Mouse (Mus musculus): Measurements from ENCODE around the gene Gid4. TPM values are rescaled to one million over a fixed set of nuclear protein-coding genes. Genes with fewer than 3 reads are reported as not detected.
A peak's percentile ranks its signal among the peaks of the same experiment; 100 is the strongest.

The Gid4 gene
- polyA plus RNA-seq, 1 experiment from 2014 or later, result 23.6 TPM

DNA sequence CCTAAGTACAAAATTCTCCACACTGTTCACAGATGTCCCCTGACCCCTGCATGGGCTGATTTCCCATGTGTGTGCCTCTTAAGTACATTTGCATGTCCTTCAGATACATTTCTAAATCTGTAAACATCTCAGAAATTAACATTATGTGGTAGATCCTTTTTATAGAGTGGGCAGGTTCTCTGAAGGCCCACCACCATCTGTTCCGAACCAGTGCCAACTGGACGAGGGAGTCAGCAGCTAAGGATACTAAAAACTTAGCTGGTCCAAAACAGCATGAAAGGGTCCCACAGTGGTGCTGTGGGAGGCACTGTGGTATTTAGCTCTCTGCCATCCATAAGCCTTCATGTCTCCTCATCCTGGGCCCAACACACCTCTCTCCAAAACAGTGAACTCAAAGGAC, 19.8 kb upstream of the Gid4 start:
- Histone ChIP-seq H3K9me3 (no peaks in the 10 kb centered on the region), H3K27me3 (replicated peaks) (no peaks in the 10 kb centered on the region), H3K36me3 (replicated peaks) (peaks cover 13% of the 10 kb centered on the region), H3K4me1 (no peaks in the 10 kb centered on the region), H3K27ac (no peak overlapping the region), H3K4me3 (no peak overlapping the region), H3K9ac (no peak overlapping the region), H3K4me2 (no peak overlapping the region)
- no peak for ATAC-seq (replicated peaks)
- WGBS, result 91% methylated on average over 2 of the region's 2 CpGs

DNA sequence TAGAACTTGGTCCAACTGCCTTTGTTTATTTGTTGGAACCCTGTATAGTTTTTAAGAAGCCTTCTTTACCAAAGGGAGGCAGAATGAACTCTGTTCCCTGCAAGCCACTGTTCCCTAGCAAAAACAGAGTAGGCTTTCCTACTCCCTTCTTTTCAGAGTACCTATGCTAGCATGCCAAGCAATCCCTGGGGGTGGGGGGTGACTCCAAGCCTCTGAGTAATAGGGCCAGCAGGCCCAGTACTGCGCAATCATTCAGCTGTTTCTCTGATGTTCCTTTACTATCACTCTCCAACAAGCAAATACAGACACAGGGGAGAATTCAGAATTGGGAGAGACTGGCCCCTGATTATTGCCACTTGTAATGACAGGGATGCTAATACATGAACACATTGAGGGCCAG, 10.3 kb upstream of the Gid4 start:
- no peaks in the 10 kb centered on the region for H3K9me3 ChIP-seq
- no peak for ATAC-seq (replicated peaks)
- no peak overlapping the region for H3K27ac ChIP-seq
- no peak overlapping the region for H3K4me2 ChIP-seq
- peaks cover 43% of the 10 kb centered on the region for H3K36me3 ChIP-seq (replicated peaks)
- WGBS, result 87% methylated on average over 1 of the region's 1 CpGs
- H3K27me3 ChIP-seq (replicated peaks), result no peaks in the 10 kb centered on the region
- no peak overlapping the region for H3K4me3 ChIP-seq
- H3K9ac ChIP-seq, result no peak overlapping the region
- H3K4me1 ChIP-seq, result peaks cover under 1% of the 10 kb centered on the region; the same call in 1 of the 2 replicates

DNA sequence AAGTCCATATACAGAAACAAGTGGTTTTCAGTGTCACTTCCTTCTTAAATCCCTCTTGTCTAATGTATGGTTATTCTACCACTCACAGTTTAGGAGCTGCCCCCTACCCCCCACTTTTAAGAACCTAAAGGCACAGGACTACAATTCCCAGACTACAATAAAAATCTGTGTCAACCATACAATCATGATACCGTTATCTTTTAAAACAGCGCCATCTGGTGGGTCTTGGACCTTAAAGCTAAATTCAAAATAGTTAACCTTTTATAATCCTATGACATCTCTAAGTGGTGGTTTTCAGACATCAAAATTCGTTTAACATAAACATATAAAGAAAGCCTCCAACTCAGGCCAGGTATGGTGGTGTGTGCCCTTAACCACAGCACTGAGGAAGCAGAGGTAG, 4.8 kb upstream of the Gid4 start:
- Histone ChIP-seq H3K36me3 (replicated peaks) (peaks cover 9% of the 10 kb centered on the region; the same call in 1 of the 2 replicates), H3K4me1 (peaks cover 25% of the 10 kb centered on the region), H3K9me3 (no peaks in the 10 kb centered on the region), H3K9ac (no peak overlapping the region), H3K27ac (no peak overlapping the region), H3K27me3 (replicated peaks) (no peaks in the 10 kb centered on the region), H3K4me2 (no peak overlapping the region), H3K4me3 (no peak overlapping the region)
- no peak for ATAC-seq (replicated peaks)
- WGBS, result 9% methylated on average over 3 of the region's 3 CpGs

DNA sequence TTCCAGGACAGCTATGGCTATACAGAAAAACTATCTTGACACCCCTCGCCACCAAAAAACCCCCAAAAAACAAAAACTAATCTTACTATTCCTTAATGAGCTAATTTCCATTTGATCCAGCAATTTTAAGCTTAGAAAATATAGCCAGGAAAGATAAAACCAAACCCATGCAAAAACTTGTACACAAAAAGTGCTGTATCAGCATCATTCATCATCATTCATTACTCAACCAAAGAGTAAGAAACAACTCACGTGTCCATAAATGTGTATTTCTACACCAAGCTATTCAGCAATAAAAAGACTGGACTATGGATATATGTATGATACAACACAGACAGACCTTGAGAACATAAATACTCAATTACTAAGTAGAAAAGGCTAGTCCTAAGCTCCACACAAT, 4.0 kb upstream of the Gid4 start:
- Histone ChIP-seq H3K9me3 (no peaks in the 10 kb centered on the region), H3K36me3 (replicated peaks) (0 out of 2 replicates have a peak, but pooled peaks cover 7% of the 10 kb centered on the region), H3K27ac (no peak overlapping the region), H3K4me3 (no peak overlapping the region), H3K4me1 (peaks cover 26% of the 10 kb centered on the region), H3K9ac (no peak overlapping the region), H3K27me3 (replicated peaks) (no peaks in the 10 kb centered on the region), H3K4me2 (no peak overlapping the region)
- no peak for ATAC-seq (replicated peaks)
- WGBS, result 96% methylated on average over 2 of the region's 2 CpGs

DNA sequence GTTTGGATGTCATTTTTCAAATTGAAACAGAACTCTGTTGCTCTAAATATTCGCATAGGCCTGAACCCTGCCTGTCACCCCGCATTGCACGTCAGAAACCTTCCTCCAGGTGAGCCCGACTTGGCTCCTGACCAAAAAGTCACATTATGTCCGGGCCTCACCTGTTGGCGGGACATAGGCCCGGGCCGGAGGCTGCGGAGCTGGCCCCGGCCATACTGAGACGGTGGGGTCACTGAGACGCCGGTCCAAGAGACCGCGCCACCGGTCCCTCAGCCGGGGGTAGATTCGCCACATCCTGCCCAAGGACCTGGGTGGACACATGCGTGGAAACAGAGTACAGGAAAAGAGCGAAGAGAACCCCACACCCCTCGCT, 369 bp upstream of the Gid4 start:
- no peaks in the 10 kb centered on the region for H3K36me3 ChIP-seq (replicated peaks)
- ATAC-seq (replicated peaks), result peak; percentile 69
- H3K27ac ChIP-seq, result peak overlapping the region; percentile 78
- WGBS, result under 1% methylated on average over 21 of the region's 21 CpGs
- peaks cover 41% of the 10 kb centered on the region for H3K4me1 ChIP-seq
- no peaks in the 10 kb centered on the region for H3K27me3 ChIP-seq (replicated peaks)
- H3K9me3 ChIP-seq, result no peaks in the 10 kb centered on the region
- H3K9ac ChIP-seq, result peak overlapping the region; percentile 72
- H3K4me3 ChIP-seq, result peak overlapping the region; percentile 94
- peak overlapping the region; percentile 82 for H3K4me2 ChIP-seq

DNA sequence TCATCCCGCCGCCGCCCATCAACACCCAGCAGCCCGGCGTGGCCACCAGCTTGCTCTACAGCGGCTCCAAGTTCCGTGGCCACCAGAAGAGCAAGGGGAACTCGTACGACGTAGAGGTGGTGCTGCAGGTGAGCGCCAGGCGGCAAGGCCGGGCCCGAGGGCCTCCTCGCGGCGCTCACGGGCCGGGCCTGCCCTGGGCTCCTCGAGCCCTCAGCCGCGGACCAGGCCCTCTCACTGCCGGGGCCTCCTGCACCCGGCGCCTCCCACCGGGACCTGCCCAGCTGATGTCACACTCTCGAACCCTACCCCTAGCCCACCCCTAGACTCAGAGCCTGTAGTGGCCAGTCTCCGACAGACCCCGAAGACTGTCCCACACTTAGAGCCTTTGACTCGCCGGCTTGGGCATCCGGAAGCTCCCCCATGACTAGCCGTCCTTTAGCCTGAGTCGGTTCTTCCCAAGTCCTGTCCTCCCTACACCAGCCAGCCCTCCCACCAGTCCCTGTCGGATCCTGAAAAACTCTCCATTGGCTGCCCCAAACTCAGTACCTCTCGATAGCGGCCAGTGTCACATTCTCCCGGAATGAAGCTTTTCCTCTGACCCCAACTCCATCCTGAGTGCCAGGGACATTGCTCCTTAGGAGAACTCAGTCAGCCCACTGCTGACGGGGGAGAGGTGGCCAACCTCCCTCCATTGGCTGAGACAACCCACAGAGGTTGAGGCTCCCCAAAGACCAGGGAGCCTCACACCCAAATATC, 950 bp downstream of the Gid4 start, which contains the start of gene Atpaf2:
Gene Atpaf2, minus strand, starts transcription at position 741 of the 756 bp plus-strand sequence.
- no peaks in the 10 kb centered on the region for H3K36me3 ChIP-seq (replicated peaks)
- H3K4me2 ChIP-seq, result peak within 1 kb of the TSS; percentile 83
- H3K27ac ChIP-seq, result peak within 1 kb of the TSS; percentile 89
- H3K4me1 ChIP-seq, result peaks cover 36% of the 10 kb centered on the region
- WGBS, result under 1% methylated on average over 39 of the region's 39 CpGs
- ATAC-seq (replicated peaks), result peak; percentile 57
- H3K9ac ChIP-seq, result peak within 1 kb of the TSS; percentile 81
- peak within 1 kb of the TSS; percentile 94 for H3K4me3 ChIP-seq
- no peaks in the 10 kb centered on the region for H3K9me3 ChIP-seq
- H3K27me3 ChIP-seq (replicated peaks), result no peaks in the 10 kb centered on the region

DNA sequence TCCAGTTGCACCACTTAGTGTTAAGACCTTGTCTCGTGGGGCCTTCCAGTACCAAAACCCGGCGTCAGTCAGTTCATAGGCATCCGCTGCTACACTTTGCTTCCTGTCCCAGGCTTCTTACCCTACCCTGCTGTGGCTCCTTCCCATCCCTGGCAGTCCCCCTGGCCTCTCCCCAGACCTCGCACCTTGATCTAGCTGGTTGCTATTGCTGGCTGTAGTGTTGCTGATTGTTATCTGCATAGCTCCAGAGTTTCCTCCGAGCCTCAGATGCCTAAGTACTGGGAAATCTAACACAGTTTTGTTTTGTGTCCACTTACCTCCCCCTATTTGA, 1.5 kb downstream of the Gid4 start:
- H3K27me3 ChIP-seq (replicated peaks), result no peaks in the 10 kb centered on the region
- peak overlapping the region; percentile 81; the same call in 1 of the 2 replicates for H3K9ac ChIP-seq
- no peak for ATAC-seq (replicated peaks)
- H3K4me1 ChIP-seq, result peaks cover 36% of the 10 kb centered on the region
- no peak overlapping the region for H3K27ac ChIP-seq
- WGBS, result 33% methylated on average over 6 of the region's 6 CpGs
- no peaks in the 10 kb centered on the region for H3K36me3 ChIP-seq (replicated peaks)
- no peaks in the 10 kb centered on the region for H3K9me3 ChIP-seq
- H3K4me2 ChIP-seq, result peak overlapping the region; percentile 83
- peak overlapping the region; percentile 94 for H3K4me3 ChIP-seq

DNA sequence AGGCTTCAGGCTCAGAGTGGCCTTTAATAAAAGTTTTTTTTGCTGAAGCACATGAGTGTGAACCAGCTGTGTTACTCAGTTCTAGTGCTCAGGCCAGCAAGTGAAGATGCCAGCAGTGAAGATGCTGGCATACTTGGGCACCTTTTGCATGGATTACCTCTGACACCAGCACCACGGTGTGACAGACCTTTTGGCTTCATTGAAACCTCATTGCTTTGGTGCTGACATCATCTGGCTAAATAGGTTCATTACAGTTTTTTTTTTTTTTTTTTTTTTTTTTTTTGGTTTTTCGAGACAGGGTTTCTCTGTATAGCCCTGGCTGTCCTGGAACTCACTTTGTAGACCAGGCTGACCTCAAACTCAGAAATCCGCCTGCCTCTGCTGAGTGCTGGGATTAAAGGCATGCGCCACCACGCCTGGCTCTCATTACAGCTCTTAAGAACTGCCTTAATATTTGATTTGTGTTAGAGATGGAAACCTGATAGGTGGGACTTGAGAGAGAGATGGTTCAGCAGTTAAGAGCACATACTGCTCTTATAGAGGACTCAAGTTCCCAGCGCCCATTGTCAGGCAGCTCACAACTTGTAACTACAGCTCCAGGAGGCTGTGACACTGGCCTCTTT, 5.2 kb downstream of the Gid4 start:
- no peak overlapping the region for H3K4me3 ChIP-seq
- ATAC-seq (replicated peaks), result no peak
- no peaks in the 10 kb centered on the region for H3K27me3 ChIP-seq (replicated peaks)
- H3K27ac ChIP-seq, result no peak overlapping the region
- H3K9ac ChIP-seq, result no peak overlapping the region
- 61% methylated on average over 6 of the region's 6 CpGs for WGBS
- H3K36me3 ChIP-seq (replicated peaks), result peaks cover 4% of the 10 kb centered on the region; the same call in 1 of the 2 replicates
- no peaks in the 10 kb centered on the region for H3K9me3 ChIP-seq
- H3K4me1 ChIP-seq, result peaks cover 16% of the 10 kb centered on the region
- H3K4me2 ChIP-seq, result no peak overlapping the region

DNA sequence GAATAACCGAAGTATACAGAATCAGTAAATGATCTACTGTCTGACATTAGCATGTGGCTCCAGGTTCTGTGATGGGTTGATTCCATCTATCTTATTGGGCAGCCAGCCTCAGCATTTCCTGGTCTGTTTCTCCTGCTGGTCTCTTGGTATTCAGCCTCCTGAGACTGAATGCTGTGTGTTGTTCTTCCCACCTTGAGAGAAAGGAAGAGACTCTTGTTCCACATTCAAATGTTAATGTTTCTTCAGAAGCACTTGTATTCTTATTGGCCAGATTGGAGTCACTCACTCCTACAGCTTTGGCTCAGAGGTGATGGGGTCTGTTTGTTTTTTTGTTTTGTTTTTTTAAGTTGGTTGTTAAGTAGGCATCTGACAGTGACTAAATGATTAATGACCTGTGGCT, 6.1 kb downstream of the Gid4 start:
- Histone ChIP-seq H3K4me1 (peaks cover 14% of the 10 kb centered on the region), H3K4me3 (no peak overlapping the region), H3K4me2 (no peak overlapping the region), H3K27me3 (replicated peaks) (no peaks in the 10 kb centered on the region), H3K9me3 (no peaks in the 10 kb centered on the region), H3K27ac (no peak overlapping the region), H3K36me3 (replicated peaks) (peaks cover 10% of the 10 kb centered on the region; the same call in 1 of the 2 replicates), H3K9ac (no peak overlapping the region)
- 84% methylated on average over 1 of the region's 1 CpGs for WGBS
- ATAC-seq (replicated peaks), result no peak

DNA sequence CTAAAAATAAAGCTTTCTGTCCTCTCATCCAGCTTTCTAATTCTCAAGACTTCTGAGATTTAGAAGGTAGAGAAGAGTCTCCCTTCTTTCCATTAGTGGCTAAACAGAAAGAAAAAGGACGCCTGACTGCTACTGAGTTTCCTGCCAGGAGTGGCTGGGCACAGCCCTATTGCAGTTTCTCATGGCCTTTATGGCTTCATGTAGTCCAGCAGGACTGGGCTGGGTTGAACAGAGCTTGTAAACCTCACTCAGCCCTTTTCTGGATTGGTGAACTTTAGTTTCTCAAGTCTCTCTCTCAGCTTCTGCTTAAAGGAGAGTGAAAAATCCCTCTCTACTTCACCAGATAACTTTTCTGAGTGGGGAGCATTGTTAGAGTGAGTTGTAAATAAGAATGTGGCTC, 9.5 kb downstream of the Gid4 start:
- no peak overlapping the region for H3K27ac ChIP-seq
- peaks cover 18% of the 10 kb centered on the region; the same call in 1 of the 2 replicates for H3K36me3 ChIP-seq (replicated peaks)
- no peaks in the 10 kb centered on the region for H3K27me3 ChIP-seq (replicated peaks)
- no peak overlapping the region for H3K4me2 ChIP-seq
- WGBS, result 89% methylated on average over 1 of the region's 1 CpGs
- no peak overlapping the region for H3K4me3 ChIP-seq
- no peaks in the 10 kb centered on the region for H3K9me3 ChIP-seq
- H3K9ac ChIP-seq, result no peak overlapping the region
- no peaks in the 10 kb centered on the region for H3K4me1 ChIP-seq
- no peak for ATAC-seq (replicated peaks)

DNA sequence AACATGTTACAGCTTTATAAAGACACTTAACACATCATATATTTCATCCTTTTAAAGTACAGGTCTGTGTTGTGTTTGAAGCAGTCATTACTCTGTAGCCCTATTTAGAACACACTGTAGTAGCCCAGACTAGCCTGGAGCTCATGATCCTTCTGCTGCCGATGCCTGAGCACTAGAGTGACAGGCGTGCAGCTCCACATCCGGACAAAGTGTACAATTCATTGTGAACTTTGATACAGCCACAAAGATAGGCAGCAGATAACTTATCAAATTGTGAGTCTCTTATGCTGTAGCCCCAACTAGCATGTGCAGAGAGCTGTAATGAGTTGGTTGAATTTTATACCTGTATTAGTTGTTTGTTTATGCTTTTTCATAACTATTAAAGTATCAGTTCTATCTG, 10.7 kb downstream of the Gid4 start:
- no peak overlapping the region for H3K9ac ChIP-seq
- no peaks in the 10 kb centered on the region for H3K4me1 ChIP-seq
- 94% methylated on average over 3 of the region's 3 CpGs for WGBS
- no peak overlapping the region for H3K4me2 ChIP-seq
- no peak for ATAC-seq (replicated peaks)
- H3K27ac ChIP-seq, result no peak overlapping the region
- no peak overlapping the region for H3K4me3 ChIP-seq
- no peaks in the 10 kb centered on the region for H3K27me3 ChIP-seq (replicated peaks)
- H3K36me3 ChIP-seq (replicated peaks), result peaks cover 22% of the 10 kb centered on the region
- no peaks in the 10 kb centered on the region for H3K9me3 ChIP-seq

DNA sequence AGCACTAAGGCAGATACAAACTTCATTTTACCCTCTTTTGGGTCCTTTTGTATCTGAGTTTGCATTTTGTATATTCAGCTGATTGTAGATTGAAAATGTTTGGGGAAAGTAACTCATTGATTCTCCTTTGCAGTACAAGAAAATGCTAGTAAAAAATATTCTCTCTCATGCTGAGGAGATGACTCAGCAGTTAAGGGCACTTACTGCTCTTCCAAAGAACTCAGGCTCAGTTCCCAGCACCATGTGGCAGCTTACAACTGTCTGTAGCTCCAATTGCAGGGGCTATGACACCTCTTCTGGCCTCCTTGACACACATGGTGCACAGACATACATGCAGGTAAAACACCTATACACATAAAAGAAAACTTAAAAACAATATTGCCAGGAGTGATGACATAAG, 16.6 kb downstream of the Gid4 start:
- Histone ChIP-seq H3K4me2 (no peak overlapping the region), H3K27me3 (replicated peaks) (no peaks in the 10 kb centered on the region), H3K27ac (no peak overlapping the region), H3K4me3 (no peak overlapping the region), H3K9ac (no peak overlapping the region), H3K4me1 (no peaks in the 10 kb centered on the region), H3K9me3 (no peaks in the 10 kb centered on the region), H3K36me3 (replicated peaks) (peaks cover 27% of the 10 kb centered on the region)
- ATAC-seq (replicated peaks), result no peak

DNA sequence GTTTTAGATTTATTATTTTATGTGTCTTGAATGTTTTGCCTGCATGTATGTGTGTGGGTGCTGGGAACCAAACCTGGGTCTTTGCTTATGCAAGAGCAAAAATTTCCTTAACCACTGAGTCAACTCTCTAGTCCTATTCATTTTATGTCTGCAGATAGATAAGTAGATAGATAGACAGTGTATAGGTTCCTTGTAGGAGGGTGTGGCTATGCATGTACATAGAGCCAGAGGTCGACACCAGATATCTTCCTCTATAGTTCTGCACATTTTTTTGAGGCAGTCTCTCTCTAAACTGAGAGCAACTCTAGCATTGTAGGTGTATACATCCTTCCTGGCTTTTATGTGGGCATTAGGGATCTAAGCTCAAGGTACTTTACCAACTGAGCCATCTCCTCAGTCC, 18.2 kb downstream of the Gid4 start:
- ATAC-seq (replicated peaks), result no peak

More for the DNA sequence above, 18.2 kb downstream of the Gid4 start:
- Histone ChIP-seq H3K9me3 (no peaks in the 10 kb centered on the region), H3K27ac (no peak overlapping the region), H3K27me3 (replicated peaks) (no peaks in the 10 kb centered on the region), H3K36me3 (replicated peaks) (peaks cover 25% of the 10 kb centered on the region), H3K9ac (no peak overlapping the region), H3K4me1 (no peaks in the 10 kb centered on the region), H3K4me3 (no peak overlapping the region), H3K4me2 (no peak overlapping the region)
- 95% methylated on average over 1 of the region's 1 CpGs for WGBS

Data from midbrain, embryonic 15.5 days (tissue).